Mouse (Mus musculus) left cerebral cortex, adult 18-20 months (tissue): Measurements from ENCODE around the gene Tpm3. TPM values are rescaled to one million over a fixed set of nuclear protein-coding genes. Genes with fewer than 3 reads are reported as not detected.
A peak's percentile ranks its signal among the peaks of the same experiment; 100 is the strongest.

Experiments used
- DNase-seq, 2 experiments: peaks; one replicate each; pipeline ENCODE4 v3.0.0; 2021 to 2022; ENCODE audit warnings: low spot score in 2 of 2, mixed read lengths in 1 of 2
- microRNA-seq, 2 experiments: library from miRNA; unstranded; fragments of <30 nt; microRNA quantifications; one replicate each; pipeline ENCODE4 v1.2.0; 2021
- total RNA-seq, 2 experiments: library from RNA; stranded (reverse); gene quantifications; 2 replicates each; pipeline ENCODE4 v1.2.3; 2021

Tpm3 gene
- total RNA-seq, 2 experiments from 2014 or later, result 183 to 206 TPM

GRCm38 (mm10) chr3:90134483-90134882, 62.0 kb downstream of the Tpm3 start:
- no peak for DNase-seq

DNA sequence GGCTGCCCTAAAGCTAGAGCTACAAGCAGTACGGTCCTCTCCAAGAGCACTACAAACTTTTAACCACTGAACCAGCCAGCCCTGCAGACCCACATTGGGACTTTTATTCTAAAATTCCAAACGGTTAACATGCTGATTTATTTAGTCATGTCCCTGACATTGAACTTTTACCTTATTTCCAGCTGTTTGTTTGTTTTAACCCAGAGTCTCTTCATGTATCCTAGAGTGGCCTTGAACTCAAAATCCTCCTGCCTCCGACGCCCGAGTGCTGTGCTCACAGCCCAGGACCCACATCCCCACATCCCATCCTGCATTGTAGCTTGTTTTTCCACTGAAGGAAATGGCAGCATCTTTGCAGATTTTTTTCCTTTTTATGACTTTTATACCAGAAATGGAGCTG, 62.5 kb downstream of the Tpm3 start:
- no peak for DNase-seq

GRCm38 (mm10) chr3:90136660-90137059, 64.2 kb downstream of the Tpm3 start:
- DNase-seq, result peak in 1 of 2 experiments; percentile 12

DNA sequence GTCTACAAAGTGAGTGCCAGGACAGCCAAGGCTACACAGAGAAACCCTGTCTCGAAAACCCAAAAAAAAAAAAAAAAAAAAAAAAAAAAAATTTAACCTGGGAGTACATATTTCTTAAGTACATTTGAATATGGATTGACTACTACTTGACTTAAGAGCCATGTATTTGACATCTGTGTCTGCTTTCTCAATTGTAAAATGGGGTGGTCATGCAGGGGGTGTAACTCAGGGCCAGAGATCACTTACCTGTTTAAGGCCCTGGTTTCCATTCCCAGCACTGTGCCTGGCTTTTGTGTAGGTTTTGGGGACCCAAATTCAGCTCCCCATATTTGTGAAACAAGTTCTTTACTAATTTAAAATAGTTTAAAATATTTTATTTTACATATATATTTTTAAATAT, 65.2 kb downstream of the Tpm3 start:
- no peak for DNase-seq

GRCm38 (mm10) chr3:90139962-90140361, 67.5 kb downstream of the Tpm3 start:
- no peak for DNase-seq

GRCm38 (mm10) chr3:90145461-90145860, 73.0 kb downstream of the Tpm3 start:
- peak in 1 of 2 experiments; percentile 9 for DNase-seq

- DNase-seq, result no peak
Observed at GRCm38 (mm10) chr3:90146651-90147050, 74.2 kb downstream of the Tpm3 start.

Small RNA genes lying within 50 kb of the gene (microRNA-seq; reads per million reads assigned to microRNA genes)
- 8.2 to 9.1 reads per million in 2 experiments for gene Mir190b

Other genes starting within 250 kb of the Tpm3 start
- gene She, start 241.3 kb upstream of the Tpm3 start, total RNA-seq, result 1 to 10 TPM; 3.0 to 3.8 TPM
- 1 to 10 TPM; 3.4 to 3.9 TPM for gene Il6ra, start 159.5 kb upstream of the Tpm3 start, total RNA-seq
- 100 to 1,000 TPM in 1 of 2 experiments, 10 to 100 TPM in 1; 97.9 to 106 TPM for gene Atp8b2, start 109.1 kb upstream of the Tpm3 start, total RNA-seq
- 100 to 1,000 TPM in 1 of 2 experiments, 10 to 100 TPM in 1; 90.8 to 101 TPM for gene Hax1, start 73.9 kb upstream of the Tpm3 start, total RNA-seq
- gene 4933434E20Rik, start 21.0 kb upstream of the Tpm3 start, total RNA-seq, result 100 to 1,000 TPM; 101 to 108 TPM
- gene Ubap2l, start 20.0 kb upstream of the Tpm3 start, total RNA-seq, result 100 to 1,000 TPM; 163 to 176 TPM
- under 1 TPM; 0.14 to 0.30 TPM for gene Nup210l, start 31.5 kb downstream of the Tpm3 start, total RNA-seq
- gene Rps27, start 141.0 kb downstream of the Tpm3 start, total RNA-seq, result 1,000 to 10,000 TPM in 1 of 2 experiments, 100 to 1,000 TPM in 1; 977 to 1,003 TPM
- 1 to 10 TPM; 5.5 to 7.6 TPM for gene Rab13, start 141.0 kb downstream of the Tpm3 start, total RNA-seq
- gene Jtb, start 158.9 kb downstream of the Tpm3 start, total RNA-seq, result 10 to 100 TPM; 43.0 to 43.5 TPM
- under 1 TPM in 1 of 2 experiments, not detected in 1; 0.40 TPM for gene Creb3l4, start 170.9 kb downstream of the Tpm3 start, total RNA-seq
- gene Slc39a1, start 175.5 kb downstream of the Tpm3 start, total RNA-seq, result 10 to 100 TPM; 43.0 to 43.4 TPM
- 10 to 100 TPM; 35.4 to 38.8 TPM for gene Crtc2, start 181.5 kb downstream of the Tpm3 start, total RNA-seq
- gene Dennd4b, start 192.5 kb downstream of the Tpm3 start, total RNA-seq, result 10 to 100 TPM; 33.4 to 37.2 TPM
- gene Gatad2b, start 220.5 kb downstream of the Tpm3 start, total RNA-seq, result 10 to 100 TPM; 86.6 to 91.2 TPM